In the genomic region with DNA sequence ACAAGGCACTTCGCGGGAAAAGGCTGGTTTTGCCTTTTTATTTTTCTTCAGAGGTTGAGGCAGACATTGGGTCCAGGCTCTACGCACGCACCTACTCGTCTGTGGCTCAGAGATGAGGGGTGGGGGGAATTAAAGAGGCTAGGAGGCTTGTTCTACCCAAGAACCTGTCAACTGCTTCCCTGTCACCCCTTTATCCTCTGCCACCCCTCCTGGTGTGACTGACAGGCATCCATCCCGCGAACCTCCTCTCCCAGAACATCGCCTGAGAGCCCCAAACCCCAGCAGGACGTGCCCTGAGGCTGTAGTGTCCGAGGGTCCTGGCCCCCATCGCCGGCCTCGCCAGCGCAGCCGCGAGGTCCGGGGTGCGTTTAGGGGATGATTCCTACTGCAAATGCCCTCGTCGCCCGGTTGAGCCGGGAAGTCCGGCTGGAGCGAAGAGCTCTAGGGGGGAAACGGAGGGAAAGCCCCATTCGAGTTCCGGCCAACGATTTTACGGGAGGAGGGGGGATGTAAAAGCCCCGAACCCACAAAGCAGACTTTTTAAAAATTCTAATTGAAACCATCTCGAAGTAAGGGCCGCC, we compare ENCODE assay signal across 8 mouse cellular contexts. TPM values are rescaled to one million over a fixed set of nuclear protein-coding genes. Genes with fewer than 3 reads are reported as not detected.
A peak's percentile ranks its signal among the peaks of the same experiment; 100 is the strongest.
DNase-seq lines count a peak whose midpoint lies in the region; ATAC-seq and TF ChIP-seq lines count a peak whose summit lies in the region.

No protein-coding gene starts in this region.

- no peak for TF ChIP-seq CTCF in lung, postnatal 0 days (IDR thresholded peaks at IDR 0.05)

- no peaks in the 10 kb centered on the region for H3K36me3 ChIP-seq in embryonic facial prominence, embryonic 12.5 days
- H3K36me3 ChIP-seq in kidney, embryonic 14.5 days (ENCODE audit: control insufficient read depth, insufficient read depth, low read length): no peaks in the 10 kb centered on the region
- H3K36me3 ChIP-seq in lung, postnatal 0 days (ENCODE audit: insufficient read depth, low read length): no peaks in the 10 kb centered on the region

- WGBS in embryonic facial prominence, embryonic 12.5 days: under 1% methylated on average over 32 of the region's 32 CpGs
- under 1% methylated on average over 32 of the region's 32 CpGs for WGBS in kidney, embryonic 14.5 days
- WGBS in lung, postnatal 0 days: 3% methylated on average over 32 of the region's 32 CpGs

- H3K9ac ChIP-seq in embryonic facial prominence, embryonic 12.5 days: peak overlapping the region; percentile 71
- H3K9ac ChIP-seq in kidney, embryonic 14.5 days (ENCODE audit: low read depth, low read length): peak overlapping the region; percentile 79
- H3K9ac ChIP-seq in lung, postnatal 0 days (replicated peaks; ENCODE audit: low read depth): peak overlapping the region; percentile 70

- no peaks in the 10 kb centered on the region for H3K9me3 ChIP-seq in embryonic facial prominence, embryonic 12.5 days
- H3K9me3 ChIP-seq in kidney, embryonic 14.5 days (ENCODE audit: control insufficient read depth, low read length): no peaks in the 10 kb centered on the region
- no peaks in the 10 kb centered on the region for H3K9me3 ChIP-seq in lung, postnatal 0 days (ENCODE audit: low read length)

- H3K4me1 ChIP-seq in embryonic facial prominence, embryonic 12.5 days: peaks cover 57% of the 10 kb centered on the region
- peaks cover 37% of the 10 kb centered on the region for H3K4me1 ChIP-seq in kidney, embryonic 14.5 days (ENCODE audit: control insufficient read depth, insufficient read depth, low read length)
- H3K4me1 ChIP-seq in lung, postnatal 0 days (ENCODE audit: insufficient read depth, low read depth, low read length): peaks cover 13% of the 10 kb centered on the region; the same call in 1 of the 2 replicates

- H3K27ac ChIP-seq in embryonic facial prominence, embryonic 12.5 days: peak overlapping the region; percentile 100
- H3K27ac ChIP-seq in kidney, embryonic 14.5 days (ENCODE audit: low read depth, low read length): peak overlapping the region; percentile 98
- peak overlapping the region; percentile 94 for H3K27ac ChIP-seq in lung, postnatal 0 days (ENCODE audit: low read length)

- no peak for TF ChIP-seq EP300 in lung, postnatal 0 days (IDR thresholded peaks at IDR 0.05)

- peak overlapping the region; percentile 46 for H3K4me3 ChIP-seq in embryonic facial prominence, embryonic 12.5 days
- peak overlapping the region; percentile 57 for H3K4me3 ChIP-seq in kidney, embryonic 14.5 days (ENCODE audit: low read length)
- peak overlapping the region; percentile 70 for H3K4me3 ChIP-seq in lung, postnatal 0 days (ENCODE audit: low read depth, low read length)

- peak overlapping the region; percentile 93 for H3K4me2 ChIP-seq in embryonic facial prominence, embryonic 12.5 days (replicated peaks)
- peak overlapping the region; percentile 91 for H3K4me2 ChIP-seq in kidney, embryonic 14.5 days (replicated peaks; ENCODE audit: low read depth, low read length)
- H3K4me2 ChIP-seq in lung, postnatal 0 days (replicated peaks; ENCODE audit: low read depth, low read length): peak overlapping the region; percentile 100

- DNase-seq in cerebellum, adult 8-10 months: no peak
- DNase-seq in Muller cell, postnatal 12 days (ENCODE audit: inconsistent ontology term): peak; percentile 71
- DNase-seq in heart, adult 8-10 months (ENCODE audit: low spot score): peak; percentile 51
- DNase-seq in lung, postnatal 0 days (ENCODE audit: low spot score): peak; percentile 29
- peak; percentile 45 to 81 for DNase-seq in spleen, postnatal 4 days (ENCODE audit: low spot score in 2 of 2)

- peak; percentile 34 for ATAC-seq in cerebellum, adult (ENCODE audit: insufficient number of reproducible peaks, low FRiP score, low TSS enrichment)
- ATAC-seq in embryonic facial prominence, embryonic 12.5 days (ENCODE audit: insufficient number of reproducible peaks, insufficient read depth, low FRiP score, low TSS enrichment): no peak; the same call in 1 of the 2 replicates
- ATAC-seq in kidney, embryonic 14.5 days (ENCODE audit: low FRiP score, low TSS enrichment): peak; percentile 47
- ATAC-seq in lung, postnatal 0 days: peak; percentile 27

- H3K27me3 ChIP-seq in embryonic facial prominence, embryonic 12.5 days: no peaks in the 10 kb centered on the region
- H3K27me3 ChIP-seq in kidney, embryonic 14.5 days (ENCODE audit: control insufficient read depth, insufficient read depth, low read length): no peaks in the 10 kb centered on the region
- no peaks in the 10 kb centered on the region for H3K27me3 ChIP-seq in lung, postnatal 0 days (replicated peaks; ENCODE audit: insufficient read depth, low read length)

RNA-seq across cellular contexts. Expression of a gene that starts 34.5 kb away (rescaled TPM):
- polyA plus RNA-seq in embryonic facial prominence, embryonic 12.5 days (2016; fragmentation: Nextera tagmentation; extraction: Ambion mirVana): 1.9 and 3.0 TPM in 2 replicates
- total RNA-seq in heart, adult 8-10 months (2022): 10 to 100 TPM; 26.2 to 44.3 (median 36.4) TPM
- 1.4 and 2.2 TPM in 2 replicates for polyA plus RNA-seq in kidney, embryonic 14.5 days (2014; fragmentation: Nextera tagmentation; extraction: Ambion mirVana)
- 0.93 and 0.96 TPM in 2 replicates for polyA plus RNA-seq in lung, postnatal 0 days (2015; fragmentation: Nextera tagmentation; extraction: Ambion mirVana)
